Mouse (Mus musculus): ENCODE measurements around the gene Exoc3l. TPM values are rescaled to one million over a fixed set of nuclear protein-coding genes. Genes with fewer than 3 reads are reported as not detected.

The Exoc3l gene
- polyA plus RNA-seq, 1 experiment from 2014 or later: 14.9 TPM

- H3K36me3 ChIP-seq (ENCODE audit: control insufficient read depth, insufficient read depth): peaks cover 13% of the 10 kb centered on the region
- WGBS: 94% methylated on average over 10 of the region's 10 CpGs
Measured at GRCm38 (mm10) chr8:105308428-105308827, 12.5 kb upstream of the Exoc3l start.

GRCm38 (mm10) chr8:105307670-105308069 is 11.8 kb upstream of the Exoc3l start:
- Histone ChIP-seq H3K4me3 (ENCODE audit: low read length) (no peak overlapping the region), H3K4me2 (ENCODE audit: low read depth, low read length) (no peak overlapping the region), H3K9me3 (replicated peaks; ENCODE audit: control insufficient read depth, low read length) (no peaks in the 10 kb centered on the region), H3K4me1 (ENCODE audit: control insufficient read depth, insufficient read depth, low read length) (peaks cover 32% of the 10 kb centered on the region), H3K9ac (ENCODE audit: low read length) (no peak overlapping the region), H3K36me3 (ENCODE audit: control insufficient read depth, insufficient read depth) (peaks cover 17% of the 10 kb centered on the region), H3K27me3 (ENCODE audit: control insufficient read depth, insufficient read depth, low read length) (no peaks in the 10 kb centered on the region), H3K27ac (ENCODE audit: low read length) (no peak overlapping the region)
- no peak for ATAC-seq (replicated peaks; ENCODE audit: extremely low read depth, insufficient read depth, low FRiP score)
- 97% methylated on average over 13 of the region's 13 CpGs for WGBS

More at GRCm38 (mm10) chr8:105308428-105308827, 12.5 kb upstream of the Exoc3l start:
- H3K27me3 ChIP-seq (ENCODE audit: control insufficient read depth, insufficient read depth, low read length): no peaks in the 10 kb centered on the region
- no peak overlapping the region for H3K27ac ChIP-seq (ENCODE audit: low read length)
- no peak overlapping the region for H3K4me3 ChIP-seq (ENCODE audit: low read length)
- H3K9ac ChIP-seq (ENCODE audit: low read length): no peak overlapping the region
- H3K4me2 ChIP-seq (ENCODE audit: low read depth, low read length): no peak overlapping the region
- ATAC-seq (replicated peaks; ENCODE audit: extremely low read depth, insufficient read depth, low FRiP score): no peak
- no peaks in the 10 kb centered on the region for H3K9me3 ChIP-seq (replicated peaks; ENCODE audit: control insufficient read depth, low read length)
- peaks cover 37% of the 10 kb centered on the region for H3K4me1 ChIP-seq (ENCODE audit: control insufficient read depth, insufficient read depth, low read length)

GRCm38 (mm10) chr8:105306146-105306691 is 10.3 kb upstream of the Exoc3l start:
- 37% methylated on average over 5 of the region's 5 CpGs for WGBS
- H3K27me3 ChIP-seq (ENCODE audit: control insufficient read depth, insufficient read depth, low read length): no peaks in the 10 kb centered on the region
- peak overlapping the region; percentile 79 for H3K4me2 ChIP-seq (ENCODE audit: low read depth, low read length)
- peaks cover 24% of the 10 kb centered on the region for H3K36me3 ChIP-seq (ENCODE audit: control insufficient read depth, insufficient read depth)
- peak overlapping the region; percentile 74 for H3K9ac ChIP-seq (ENCODE audit: low read length)
- ATAC-seq (replicated peaks; ENCODE audit: extremely low read depth, insufficient read depth, low FRiP score): no peak; the same call in 1 of the 2 replicates
- H3K27ac ChIP-seq (ENCODE audit: low read length): peak overlapping the region; percentile 27; the same call in 1 of the 2 replicates
- peaks cover 32% of the 10 kb centered on the region for H3K4me1 ChIP-seq (ENCODE audit: control insufficient read depth, insufficient read depth, low read length)
- peak overlapping the region; percentile 51 for H3K4me3 ChIP-seq (ENCODE audit: low read length)
- H3K9me3 ChIP-seq (replicated peaks; ENCODE audit: control insufficient read depth, low read length): no peaks in the 10 kb centered on the region

- Histone ChIP-seq H3K4me1 (ENCODE audit: control insufficient read depth, insufficient read depth, low read length) (peaks cover 32% of the 10 kb centered on the region), H3K27me3 (ENCODE audit: control insufficient read depth, insufficient read depth, low read length) (no peaks in the 10 kb centered on the region), H3K4me2 (ENCODE audit: low read depth, low read length) (peak within 1 kb of the TSS; percentile 79), H3K4me3 (ENCODE audit: low read length) (peak within 1 kb of the TSS; percentile 51), H3K36me3 (ENCODE audit: control insufficient read depth, insufficient read depth) (peaks cover 32% of the 10 kb centered on the region), H3K9ac (ENCODE audit: low read length) (peak within 1 kb of the TSS; percentile 74), H3K9me3 (replicated peaks; ENCODE audit: control insufficient read depth, low read length) (no peaks in the 10 kb centered on the region), H3K27ac (ENCODE audit: low read length) (peak within 1 kb of the TSS; percentile 77)
- peak; percentile 49 for ATAC-seq (replicated peaks; ENCODE audit: extremely low read depth, insufficient read depth, low FRiP score)
- 9% methylated on average over 27 of the region's 30 CpGs for WGBS
Measured at GRCm38 (mm10) chr8:105305211-105306145, 9.6 kb upstream of the Exoc3l start, which contains the start of gene Elmo3. Elmo3 (plus strand) TSS chr8:105305601.

- peaks cover 32% of the 10 kb centered on the region for H3K4me1 ChIP-seq (ENCODE audit: control insufficient read depth, insufficient read depth, low read length)
- H3K9me3 ChIP-seq (replicated peaks; ENCODE audit: control insufficient read depth, low read length): no peaks in the 10 kb centered on the region
- no peak overlapping the region for H3K4me3 ChIP-seq (ENCODE audit: low read length)
- ATAC-seq (replicated peaks; ENCODE audit: extremely low read depth, insufficient read depth, low FRiP score): peak; percentile 45
- no peaks in the 10 kb centered on the region for H3K27me3 ChIP-seq (ENCODE audit: control insufficient read depth, insufficient read depth, low read length)
- peak overlapping the region; percentile 13; the same call in 1 of the 2 replicates for H3K9ac ChIP-seq (ENCODE audit: low read length)
- 33% methylated on average over 9 of the region's 9 CpGs for WGBS
- H3K27ac ChIP-seq (ENCODE audit: low read length): peak overlapping the region; percentile 56
- H3K4me2 ChIP-seq (ENCODE audit: low read depth, low read length): no peak overlapping the region
- peaks cover 41% of the 10 kb centered on the region for H3K36me3 ChIP-seq (ENCODE audit: control insufficient read depth, insufficient read depth)
Measured at GRCm38 (mm10) chr8:105304325-105305210, 8.7 kb upstream of the Exoc3l start.

- Histone ChIP-seq H3K27ac (ENCODE audit: low read length) (peak overlapping the region; percentile 56), H3K4me1 (ENCODE audit: control insufficient read depth, insufficient read depth, low read length) (peaks cover 34% of the 10 kb centered on the region), H3K9me3 (replicated peaks; ENCODE audit: control insufficient read depth, low read length) (no peaks in the 10 kb centered on the region), H3K36me3 (ENCODE audit: control insufficient read depth, insufficient read depth) (peaks cover 43% of the 10 kb centered on the region), H3K4me3 (ENCODE audit: low read length) (no peak overlapping the region), H3K27me3 (ENCODE audit: control insufficient read depth, insufficient read depth, low read length) (no peaks in the 10 kb centered on the region), H3K9ac (ENCODE audit: low read length) (no peak overlapping the region), H3K4me2 (ENCODE audit: low read depth, low read length) (no peak overlapping the region)
- ATAC-seq (replicated peaks; ENCODE audit: extremely low read depth, insufficient read depth, low FRiP score): no peak
- WGBS: 57% methylated on average over 9 of the region's 9 CpGs
Measured at GRCm38 (mm10) chr8:105303874-105304273, 8.0 kb upstream of the Exoc3l start.

GRCm38 (mm10) chr8:105303396-105303795 is 7.5 kb upstream of the Exoc3l start:
- 75% methylated on average over 8 of the region's 8 CpGs for WGBS
- H3K4me1 ChIP-seq (ENCODE audit: control insufficient read depth, insufficient read depth, low read length): peaks cover 39% of the 10 kb centered on the region
- ATAC-seq (replicated peaks; ENCODE audit: extremely low read depth, insufficient read depth, low FRiP score): no peak
- H3K9ac ChIP-seq (ENCODE audit: low read length): no peak overlapping the region
- H3K27me3 ChIP-seq (ENCODE audit: control insufficient read depth, insufficient read depth, low read length): no peaks in the 10 kb centered on the region
- no peaks in the 10 kb centered on the region for H3K9me3 ChIP-seq (replicated peaks; ENCODE audit: control insufficient read depth, low read length)
- no peak overlapping the region for H3K4me3 ChIP-seq (ENCODE audit: low read length)
- H3K36me3 ChIP-seq (ENCODE audit: control insufficient read depth, insufficient read depth): peaks cover 40% of the 10 kb centered on the region
- no peak overlapping the region for H3K4me2 ChIP-seq (ENCODE audit: low read depth, low read length)
- no peak overlapping the region for H3K27ac ChIP-seq (ENCODE audit: low read length)

- ATAC-seq (replicated peaks; ENCODE audit: extremely low read depth, insufficient read depth, low FRiP score): no peak
- Histone ChIP-seq H3K4me1 (ENCODE audit: control insufficient read depth, insufficient read depth, low read length) (peaks cover 34% of the 10 kb centered on the region), H3K27ac (ENCODE audit: low read length) (no peak overlapping the region), H3K4me3 (ENCODE audit: low read length) (no peak overlapping the region), H3K36me3 (ENCODE audit: control insufficient read depth, insufficient read depth) (peaks cover 37% of the 10 kb centered on the region), H3K4me2 (ENCODE audit: low read depth, low read length) (no peak overlapping the region), H3K27me3 (ENCODE audit: control insufficient read depth, insufficient read depth, low read length) (no peaks in the 10 kb centered on the region), H3K9ac (ENCODE audit: low read length) (no peak overlapping the region), H3K9me3 (replicated peaks; ENCODE audit: control insufficient read depth, low read length) (no peaks in the 10 kb centered on the region)
- WGBS: 87% methylated on average over 8 of the region's 8 CpGs
Measured at GRCm38 (mm10) chr8:105299962-105300361, 4.1 kb upstream of the Exoc3l start.
